Mouse (Mus musculus): ENCODE data around the gene Hyal3. TPM values are rescaled to one million over a fixed set of nuclear protein-coding genes. Genes with fewer than 3 reads are reported as not detected.

The Hyal3 gene
- polyA plus RNA-seq, 1 experiment = 1.1 TPM

- 71% methylated on average over 10 of the region's 10 CpGs for WGBS
- no peaks in the 10 kb centered on the region for H3K27me3 ChIP-seq (ENCODE audit: control insufficient read depth, insufficient read depth, low read length)
Measured at GRCm38 (mm10) chr9:107577871-107578270, 2.7 kb upstream of the Hyal3 start.

DNA sequence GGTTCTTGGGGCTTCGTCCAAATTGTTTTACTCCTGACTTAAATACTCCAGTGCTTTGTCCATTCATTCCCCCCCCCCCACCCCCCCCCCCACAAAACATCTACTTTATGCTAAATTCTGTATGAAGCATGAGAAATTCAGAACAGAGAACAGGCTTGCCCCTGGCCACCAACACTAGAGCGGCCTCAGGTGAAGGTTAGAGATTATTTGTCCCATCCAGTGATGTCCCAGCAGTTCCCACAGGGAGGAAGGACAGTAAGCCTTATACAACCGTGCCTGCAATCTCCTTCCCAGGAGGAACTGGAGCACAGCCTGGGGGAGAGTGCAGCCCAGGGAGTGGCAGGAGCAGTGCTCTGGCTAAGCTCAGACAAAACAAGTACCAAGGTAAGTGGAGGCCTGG is 2.0 kb upstream of the Hyal3 start, which contains the start of gene Naa80:
Gene Naa80, plus strand, starts transcription at position 301 of the 400 bp plus-strand sequence.
- WGBS = 66% methylated on average over 3 of the region's 3 CpGs
- H3K4me3 ChIP-seq (replicated peaks; ENCODE audit: insufficient read depth, low read depth, low read length) = no peak within 1 kb of the TSS
- no peak for DNase-seq
- TF ChIP-seq POLR2A (IDR thresholded peaks at IDR 0.05; ENCODE audit: borderline replicate concordance, insufficient read depth, low read length) (no peak), CTCF (IDR thresholded peaks at IDR 0.05; ENCODE audit: borderline replicate concordance, insufficient read depth, low read depth, low read length) (no peak)
- peaks cover 29% of the 10 kb centered on the region for H3K4me1 ChIP-seq (ENCODE audit: control insufficient read depth, insufficient read depth, low read length)
- no peaks in the 10 kb centered on the region for H3K27me3 ChIP-seq (ENCODE audit: control insufficient read depth, insufficient read depth, low read length)
- peak within 1 kb of the TSS; percentile 16; the same call in 1 of the 2 replicates for H3K27ac ChIP-seq (ENCODE audit: insufficient read depth, low read length)

More at GRCm38 (mm10) chr9:107577871-107578270, 2.7 kb upstream of the Hyal3 start:
- no peak for DNase-seq
- Histone ChIP-seq H3K27ac (ENCODE audit: insufficient read depth, low read length) (no peak overlapping the region), H3K4me1 (ENCODE audit: control insufficient read depth, insufficient read depth, low read length) (peaks cover 29% of the 10 kb centered on the region), H3K4me3 (replicated peaks; ENCODE audit: insufficient read depth, low read depth, low read length) (no peak overlapping the region)
- TF ChIP-seq CTCF (IDR thresholded peaks at IDR 0.05; ENCODE audit: borderline replicate concordance, insufficient read depth, low read depth, low read length) = no peak
- no peak for TF ChIP-seq POLR2A (IDR thresholded peaks at IDR 0.05; ENCODE audit: borderline replicate concordance, insufficient read depth, low read length)

- peak overlapping the region; percentile 16; the same call in 1 of the 2 replicates for H3K27ac ChIP-seq (ENCODE audit: insufficient read depth, low read length)
- DNase-seq = peak; percentile 59 to 86
Measured at GRCm38 (mm10) chr9:107579023-107579900, 1.4 kb upstream of the Hyal3 start.

GRCm38 (mm10) chr9:107581584-107581983 is 966 bp downstream of the Hyal3 start:
- TF ChIP-seq POLR2A (IDR thresholded peaks at IDR 0.05; ENCODE audit: borderline replicate concordance, insufficient read depth, low read length) (no peak), CTCF (IDR thresholded peaks at IDR 0.05; ENCODE audit: borderline replicate concordance, insufficient read depth, low read depth, low read length) (no peak)
- Histone ChIP-seq H3K27me3 (ENCODE audit: control insufficient read depth, insufficient read depth, low read length) (no peaks in the 10 kb centered on the region), H3K4me1 (ENCODE audit: control insufficient read depth, insufficient read depth, low read length) (peaks cover 17% of the 10 kb centered on the region), H3K4me3 (replicated peaks; ENCODE audit: insufficient read depth, low read depth, low read length) (no peak overlapping the region), H3K27ac (ENCODE audit: insufficient read depth, low read length) (no peak overlapping the region; the same call in 1 of the 2 replicates)
- no peak for DNase-seq
- 72% methylated on average over 4 of the region's 4 CpGs for WGBS

More at GRCm38 (mm10) chr9:107579023-107579900, 1.4 kb upstream of the Hyal3 start:
- no peaks in the 10 kb centered on the region for H3K27me3 ChIP-seq (ENCODE audit: control insufficient read depth, insufficient read depth, low read length)
- WGBS = 71% methylated on average over 14 of the region's 14 CpGs
- H3K4me3 ChIP-seq (replicated peaks; ENCODE audit: insufficient read depth, low read depth, low read length) = no peak overlapping the region
- H3K4me1 ChIP-seq (ENCODE audit: control insufficient read depth, insufficient read depth, low read length) = peaks cover 29% of the 10 kb centered on the region
- TF ChIP-seq CTCF (IDR thresholded peaks at IDR 0.05; ENCODE audit: borderline replicate concordance, insufficient read depth, low read depth, low read length) (no peak), POLR2A (IDR thresholded peaks at IDR 0.05; ENCODE audit: borderline replicate concordance, insufficient read depth, low read length) (0 out of 2 replicates have a peak, but pooled peaks have one; percentile 13)

DNA sequence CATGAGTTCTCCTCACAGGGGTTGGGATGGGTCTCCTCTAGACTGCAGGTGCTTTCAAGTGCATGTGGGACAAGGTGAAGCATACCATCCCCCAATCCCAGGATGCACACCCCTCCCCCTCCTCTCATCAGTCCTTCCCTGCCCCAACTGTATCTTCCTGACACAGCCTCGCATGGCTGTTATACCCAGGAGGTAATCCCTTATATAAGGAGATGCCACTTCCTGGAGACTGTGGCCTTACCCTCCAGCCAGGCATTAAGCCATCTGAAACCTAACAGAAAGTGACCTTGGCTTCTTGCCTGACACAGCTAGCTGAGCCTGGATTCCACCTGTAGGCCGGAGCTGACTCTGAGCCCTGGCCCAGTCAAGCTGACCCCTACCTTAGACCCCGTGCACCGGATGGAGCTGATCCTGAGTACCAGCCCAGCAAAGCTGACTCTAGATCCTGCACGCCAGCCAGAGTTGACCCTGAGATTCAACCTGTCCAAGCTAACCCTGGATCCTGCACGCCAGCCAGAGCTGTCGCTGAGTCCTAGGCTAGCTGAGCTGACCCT is 2.0 kb downstream of the Hyal3 start:
- H3K4me3 ChIP-seq (replicated peaks; ENCODE audit: insufficient read depth, low read depth, low read length) = no peak overlapping the region
- TF ChIP-seq POLR2A (IDR thresholded peaks at IDR 0.05; ENCODE audit: borderline replicate concordance, insufficient read depth, low read length) = no peak
- TF ChIP-seq CTCF (IDR thresholded peaks at IDR 0.05; ENCODE audit: borderline replicate concordance, insufficient read depth, low read depth, low read length) = no peak
- peaks cover 13% of the 10 kb centered on the region for H3K4me1 ChIP-seq (ENCODE audit: control insufficient read depth, insufficient read depth, low read length)

DNA sequence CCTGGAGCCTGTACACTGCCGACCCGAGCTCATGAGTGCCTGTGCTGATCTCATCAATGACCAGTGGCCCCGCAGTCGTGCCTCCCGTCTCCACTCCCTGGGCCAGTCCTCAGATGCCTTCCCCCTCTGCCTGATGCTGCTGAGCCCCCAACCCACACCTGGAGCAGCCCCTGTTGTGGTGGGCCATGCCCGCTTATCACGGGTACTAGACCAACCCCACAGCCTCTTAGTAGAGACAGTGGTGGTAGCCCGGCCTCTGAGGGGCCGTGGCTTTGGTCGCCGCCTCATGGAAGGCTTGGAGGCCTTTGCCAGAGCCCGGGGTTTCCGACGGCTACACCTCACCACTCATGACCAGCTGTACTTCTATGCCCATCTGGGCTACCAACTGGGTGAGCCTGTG is 2.6 kb downstream of the Hyal3 start:
- WGBS = 87% methylated on average over 14 of the region's 14 CpGs
- Histone ChIP-seq H3K4me3 (replicated peaks; ENCODE audit: insufficient read depth, low read depth, low read length) (no peak overlapping the region), H3K27ac (ENCODE audit: insufficient read depth, low read length) (no peak overlapping the region), H3K4me1 (ENCODE audit: control insufficient read depth, insufficient read depth, low read length) (peaks cover 13% of the 10 kb centered on the region), H3K27me3 (ENCODE audit: control insufficient read depth, insufficient read depth, low read length) (no peaks in the 10 kb centered on the region)
- no peak for DNase-seq
- no peak for TF ChIP-seq CTCF (IDR thresholded peaks at IDR 0.05; ENCODE audit: borderline replicate concordance, insufficient read depth, low read depth, low read length)
- TF ChIP-seq POLR2A (IDR thresholded peaks at IDR 0.05; ENCODE audit: borderline replicate concordance, insufficient read depth, low read length) = no peak

More for the DNA sequence above, 2.0 kb downstream of the Hyal3 start:
- 88% methylated on average over 7 of the region's 7 CpGs for WGBS
- Histone ChIP-seq H3K27ac (ENCODE audit: insufficient read depth, low read length) (no peak overlapping the region), H3K27me3 (ENCODE audit: control insufficient read depth, insufficient read depth, low read length) (no peaks in the 10 kb centered on the region)
- DNase-seq = no peak

DNA sequence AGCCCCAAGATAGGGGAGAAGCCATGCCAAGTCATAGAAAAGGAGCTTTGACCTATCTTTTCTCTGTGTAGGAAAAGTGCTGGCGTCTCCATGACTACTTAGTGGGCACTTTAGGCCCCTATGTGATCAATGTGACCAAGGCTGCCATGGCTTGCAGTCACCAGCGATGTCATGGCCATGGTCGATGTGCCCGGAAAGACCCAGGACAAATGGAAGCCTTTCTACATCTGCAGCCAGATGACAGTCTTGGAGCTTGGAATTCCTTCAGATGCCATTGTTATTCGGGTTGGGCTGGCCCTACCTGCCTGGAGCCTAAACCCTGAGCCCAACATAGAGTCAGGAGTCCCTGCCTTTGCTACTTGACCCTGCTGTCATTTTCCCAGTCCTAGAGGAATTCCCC is 5.9 kb downstream of the Hyal3 start:
- 91% methylated on average over 5 of the region's 5 CpGs for WGBS
- no peak for DNase-seq
- H3K4me1 ChIP-seq (ENCODE audit: control insufficient read depth, insufficient read depth, low read length) = 0 out of 2 replicates have a peak, but pooled peaks cover 5% of the 10 kb centered on the region
- H3K4me3 ChIP-seq (replicated peaks; ENCODE audit: insufficient read depth, low read depth, low read length) = no peak overlapping the region
- no peak for TF ChIP-seq POLR2A (IDR thresholded peaks at IDR 0.05; ENCODE audit: borderline replicate concordance, insufficient read depth, low read length)
- TF ChIP-seq CTCF (IDR thresholded peaks at IDR 0.05; ENCODE audit: borderline replicate concordance, insufficient read depth, low read depth, low read length) = no peak
- no peaks in the 10 kb centered on the region for H3K27me3 ChIP-seq (ENCODE audit: control insufficient read depth, insufficient read depth, low read length)
- H3K27ac ChIP-seq (ENCODE audit: insufficient read depth, low read length) = no peak overlapping the region
